Comparison of ENCODE assay signal across 8 mouse cellular contexts in genomic region chr17:5493161-5493771, GRCm38 (mm10). TPM values are rescaled to one million over a fixed set of nuclear protein-coding genes. Genes with fewer than 3 reads are reported as not detected.
DNase-seq lines count a peak whose midpoint lies in the region; ATAC-seq and TF ChIP-seq lines count a peak whose summit lies in the region.

No protein-coding gene starts in this region.

- TF ChIP-seq POLR2A in CH12.LX (IDR thresholded peaks at IDR 0.05; ENCODE audit: low read depth, low read length): no peak

- no peaks in the 10 kb centered on the region for H3K9me3 ChIP-seq in CH12.LX (replicated peaks; ENCODE audit: low read length)
- no peaks in the 10 kb centered on the region for H3K9me3 ChIP-seq in embryonic facial prominence, embryonic 12.5 days
- no peaks in the 10 kb centered on the region for H3K9me3 ChIP-seq in heart, embryonic 15.5 days (replicated peaks)

- H3K4me2 ChIP-seq in CH12.LX (ENCODE audit: insufficient read depth, low read depth, poor library complexity, severe bottlenecking): peak overlapping the region; percentile 94
- H3K4me2 ChIP-seq in embryonic facial prominence, embryonic 12.5 days (replicated peaks): peak overlapping the region; percentile 99
- peak overlapping the region; percentile 100 for H3K4me2 ChIP-seq in heart, embryonic 15.5 days

- no peak overlapping the region for H3K27ac ChIP-seq in CH12.LX (ENCODE audit: insufficient read depth, low read depth)
- H3K27ac ChIP-seq in embryonic facial prominence, embryonic 12.5 days: no peak overlapping the region
- H3K27ac ChIP-seq in heart, embryonic 15.5 days: peak overlapping the region; percentile 93; the same call in 1 of the 2 replicates

- DNase-seq in CH12.LX (ENCODE audit: extremely low read depth) (no peak), R1 (ENCODE audit: low read depth, low spot score) (peak; percentile 36)
- DNase-seq in kidney, postnatal 36 days: peak; percentile 13 to 67
- DNase-seq in lung, postnatal 36 days: peak; percentile 26
- DNase-seq in splenic B cell, adult 2 months (ENCODE audit: low read depth, low spot score): peak; percentile 26
- no peak for DNase-seq in yolk sac, embryonic 10.5 days (ENCODE audit: low spot score)

- TF ChIP-seq CTCF in CH12.LX (conservative IDR thresholded peaks at IDR 0.05 in 1 of 2, IDR thresholded peaks at IDR 0.05 in 1 of 2; ENCODE audit: low read depth in 2 of 2, low read length in 2 of 2): peak in 1 of 2 experiments; percentile 23; a peak in 2 of 4 replicates

- H3K9ac ChIP-seq in CH12.LX (ENCODE audit: insufficient read depth, low read depth): 0 out of 2 replicates have a peak overlapping the region, but pooled peaks have one; percentile 17
- peak overlapping the region; percentile 61 for H3K9ac ChIP-seq in embryonic facial prominence, embryonic 12.5 days
- H3K9ac ChIP-seq in heart, embryonic 15.5 days: peak overlapping the region; percentile 76

- peaks cover 2 to 13% of the 10 kb centered on the region in 2 experiments; a peak in 2 of 4 replicates for H3K4me1 ChIP-seq in CH12.LX (ENCODE audit: control insufficient read depth in 1 of 2, insufficient read depth in 2 of 2)
- 0 out of 2 replicates have a peak, but pooled peaks cover 10% of the 10 kb centered on the region for H3K4me1 ChIP-seq in embryonic facial prominence, embryonic 12.5 days
- peaks cover 19% of the 10 kb centered on the region for H3K4me1 ChIP-seq in heart, embryonic 15.5 days (replicated peaks)

- TF ChIP-seq EP300 in CH12.LX (IDR thresholded peaks at IDR 0.05; ENCODE audit: low read length): no peak

- H3K4me3 ChIP-seq in CH12.LX (replicated peaks in 1 of 3; ENCODE audit: low read depth in 2 of 3, low read length in 2 of 3, poor library complexity in 1 of 3): peak overlapping the region; percentile 32 to 67 (median 61)
- peak overlapping the region; percentile 67 for H3K4me3 ChIP-seq in embryonic facial prominence, embryonic 12.5 days
- peak overlapping the region; percentile 74 for H3K4me3 ChIP-seq in heart, embryonic 15.5 days

- 4% methylated on average over 53 of the region's 53 CpGs for WGBS in embryonic facial prominence, embryonic 12.5 days
- 2% methylated on average over 51 of the region's 53 CpGs for WGBS in heart, embryonic 15.5 days

- dilution Hi-C loops in CH12.LX (cut with MboI; ENCODE audit: extremely low pct_ligation_motif_present, extremely low pct_unique_long_range_greater_than_20kb, low sequenced_read_pairs): no loop called here

- in situ Hi-C loops in CH12.LX (cut with MboI; ENCODE audit: low pct_ligation_motif_present, low pct_unique_long_range_greater_than_20kb, low sequenced_read_pairs): no loop called here

- no peak for TF ChIP-seq RAD21 in CH12.LX (IDR thresholded peaks at IDR 0.05; ENCODE audit: low read depth, low read length)

- no peaks in the 10 kb centered on the region for H3K79me2 ChIP-seq in CH12.LX (replicated peaks; ENCODE audit: control insufficient read depth, extremely low read depth, insufficient read depth, poor library complexity, severe bottlenecking)

- ATAC-seq in embryonic facial prominence, embryonic 12.5 days (ENCODE audit: insufficient number of reproducible peaks, insufficient read depth, low FRiP score, low TSS enrichment): 0 out of 2 replicates have a peak, but pooled peaks have one; percentile 0
- no peak for ATAC-seq in heart, embryonic 15.5 days (replicated peaks; ENCODE audit: insufficient number of reproducible peaks, insufficient read depth, low FRiP score, low read depth)

- peaks cover 26% of the 10 kb centered on the region for H3K27me3 ChIP-seq in CH12.LX (replicated peaks)
- peaks cover 22% of the 10 kb centered on the region for H3K27me3 ChIP-seq in embryonic facial prominence, embryonic 12.5 days
- peaks cover 18% of the 10 kb centered on the region for H3K27me3 ChIP-seq in heart, embryonic 15.5 days
- H3K27me3 ChIP-seq in splenic B cell, adult 2 months (ENCODE audit: control insufficient read depth, insufficient read depth, low read length, poor library complexity, severe bottlenecking): no peaks in the 10 kb centered on the region

- H3K36me3 ChIP-seq in CH12.LX (replicated peaks in 1 of 2; ENCODE audit: control insufficient read depth in 1 of 2, insufficient read depth in 1 of 2, low read length in 1 of 2): no peaks in the 10 kb centered on the region
- no peaks in the 10 kb centered on the region for H3K36me3 ChIP-seq in embryonic facial prominence, embryonic 12.5 days
- H3K36me3 ChIP-seq in heart, embryonic 15.5 days: no peaks in the 10 kb centered on the region
- H3K36me3 ChIP-seq in splenic B cell, adult 2 months (ENCODE audit: control insufficient read depth, insufficient read depth, low read length, poor library complexity, severe bottlenecking): no peaks in the 10 kb centered on the region

TF ChIP-seq in CH12.LX, 34 proteins besides CTCF, POLR2A, EP300 and RAD21:
- TF ChIP-seq JUND (conservative IDR thresholded peaks at IDR 0.05; ENCODE audit: low read depth, low read length) (no peak), JUN (IDR thresholded peaks at IDR 0.05; ENCODE audit: insufficient read depth, low read depth, low read length) (no peak), UBTF (IDR thresholded peaks at IDR 0.05; ENCODE audit: low read depth, low read length) (no peak), CHD1 (IDR thresholded peaks at IDR 0.05; ENCODE audit: low read depth, low read length) (no peak), USF1 (IDR thresholded peaks at IDR 0.05; ENCODE audit: low read depth, low read length) (no peak), PAX5 (IDR thresholded peaks at IDR 0.05; ENCODE audit: low read length) (no peak), MAZ (IDR thresholded peaks at IDR 0.05; ENCODE audit: low read depth, low read length) (no peak), ZMIZ1 (IDR thresholded peaks at IDR 0.05; ENCODE audit: low read depth, low read length) (no peak), ZKSCAN1 (IDR thresholded peaks at IDR 0.05; ENCODE audit: borderline replicate concordance, low read depth, low read length) (no peak), ZC3H11A (IDR thresholded peaks at IDR 0.05; ENCODE audit: low read depth, low read length) (no peak), IRF4 (IDR thresholded peaks at IDR 0.05; ENCODE audit: low read depth, low read length) (no peak), MXI1 (IDR thresholded peaks at IDR 0.05; ENCODE audit: low read depth, low read length) (no peak), NRF1 (IDR thresholded peaks at IDR 0.05; ENCODE audit: low read depth, low read length) (no peak), BHLHE40 (IDR thresholded peaks at IDR 0.05; ENCODE audit: low read depth, low read length) (no peak), SIN3A (IDR thresholded peaks at IDR 0.05; ENCODE audit: low read length) (no peak), ELF1 (IDR thresholded peaks at IDR 0.05; ENCODE audit: low read depth, low read length) (no peak), MEF2A (IDR thresholded peaks at IDR 0.05; ENCODE audit: borderline replicate concordance, low read depth, low read length) (no peak), POLR2AphosphoS2 (IDR thresholded peaks at IDR 0.05; ENCODE audit: low read depth, low read length) (no peak), CHD2 (IDR thresholded peaks at IDR 0.05; ENCODE audit: low read length) (no peak), NELFE (IDR thresholded peaks at IDR 0.05; ENCODE audit: low read depth, low read length) (no peak)

RNA-seq across cellular contexts. Expression of gene Zdhhc14, which starts 0.9 kb away (rescaled TPM):
- total RNA-seq in CH12.LX (2012; rRNA removed): 0.29 and 0.34 TPM in 2 replicates
- total RNA-seq in CH12.LX (2014; rRNA removed): 0.35 and 0.39 TPM in 2 replicates
- polyA plus RNA-seq in CH12.LX (2012; ENCODE audit: insufficient read length, low read depth): 0.95 and 1.3 TPM in 2 replicates
- polyA plus RNA-seq in embryonic facial prominence, embryonic 12.5 days (2016; fragmentation: Nextera tagmentation; extraction: Ambion mirVana): 3.8 and 4.0 TPM in 2 replicates
- 1.3 and 1.9 TPM in 2 replicates for polyA plus RNA-seq in heart, embryonic 15.5 days (2015; fragmentation: Nextera tagmentation; extraction: Ambion mirVana)

RNA-seq across cellular contexts. Expression of gene Tmem242, which starts 53.2 kb away (rescaled TPM):
- 68.9 and 76.2 TPM in 2 replicates for total RNA-seq in CH12.LX (2012; rRNA removed)
- total RNA-seq in CH12.LX (2014; rRNA removed): 83.1 and 99.1 TPM in 2 replicates
- 80.4 and 82.1 TPM in 2 replicates for polyA plus RNA-seq in CH12.LX (2012; ENCODE audit: insufficient read length, low read depth)
- 131 and 147 TPM in 2 replicates for polyA plus RNA-seq in embryonic facial prominence, embryonic 12.5 days (2016; fragmentation: Nextera tagmentation; extraction: Ambion mirVana)
- polyA plus RNA-seq in heart, embryonic 15.5 days (2015; fragmentation: Nextera tagmentation; extraction: Ambion mirVana): 107 and 118 TPM in 2 replicates

Comparison
In these comparisons a context has a peak if more than half of its experiments do, and no peak if none do; other contexts are left out.
1. DNase-seq: peak in R1 (single experiment), kidney, postnatal 36 days (2 of 2), lung, postnatal 36 days (single experiment) and splenic B cell, adult 2 months (single experiment); none in CH12.LX (single experiment) and yolk sac, embryonic 10.5 days (single experiment).
2. H3K9ac ChIP-seq: peak in every context shown above with its lines; median percentile 76 in heart, embryonic 15.5 days; 61 in embryonic facial prominence, embryonic 12.5 days; 17 in CH12.LX.
3. Peak in every context shown above with its lines, with median percentiles within 50 percentile points of each other: H3K4me2 ChIP-seq and H3K4me3 ChIP-seq.